Mouse (Mus musculus): ENCODE measurements around the gene Epb41l5. TPM values are rescaled to one million over a fixed set of nuclear protein-coding genes. Genes with fewer than 3 reads are reported as not detected.

Gene Epb41l5
- polyA plus RNA-seq, 1 experiment from 2014 or later: 49.9 TPM

DNA sequence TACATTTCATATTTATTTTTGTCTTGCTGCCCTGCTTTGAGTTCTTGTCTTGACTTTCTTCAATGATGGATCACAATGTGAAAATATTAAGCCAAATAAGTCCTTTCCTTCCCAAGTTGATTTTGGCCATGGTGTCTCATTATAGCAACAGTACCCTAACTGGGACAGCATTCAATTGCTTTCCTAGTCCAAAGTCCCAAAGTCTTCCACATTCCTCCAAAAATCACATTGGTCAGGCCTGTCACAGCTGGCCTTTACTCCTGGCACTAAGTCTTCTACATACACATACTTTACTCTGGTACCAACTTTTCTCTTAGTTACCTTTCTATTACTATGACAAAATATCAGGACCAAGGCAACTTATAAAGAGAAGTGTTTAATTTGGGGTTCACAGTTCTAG lies 130.0 kb downstream of the Epb41l5 start:
- Histone ChIP-seq H3K4me2 (no peak overlapping the region), H3K27me3 (ENCODE audit: insufficient read depth, low read length) (no peaks in the 10 kb centered on the region), H3K9me3 (ENCODE audit: low read depth, low read length) (no peaks in the 10 kb centered on the region), H3K36me3 (ENCODE audit: insufficient read depth) (no peaks in the 10 kb centered on the region), H3K4me3 (ENCODE audit: low read depth, low read length) (no peak overlapping the region), H3K9ac (no peak overlapping the region), H3K4me1 (ENCODE audit: insufficient read depth) (peaks cover 10% of the 10 kb centered on the region; the same call in 1 of the 2 replicates), H3K27ac (ENCODE audit: low read depth) (no peak overlapping the region)
- no peak for DNase-seq
- no peak for ATAC-seq (ENCODE audit: insufficient read depth)
- no peak for TF ChIP-seq CTCF (IDR thresholded peaks at IDR 0.05; ENCODE audit: low read depth)

DNA sequence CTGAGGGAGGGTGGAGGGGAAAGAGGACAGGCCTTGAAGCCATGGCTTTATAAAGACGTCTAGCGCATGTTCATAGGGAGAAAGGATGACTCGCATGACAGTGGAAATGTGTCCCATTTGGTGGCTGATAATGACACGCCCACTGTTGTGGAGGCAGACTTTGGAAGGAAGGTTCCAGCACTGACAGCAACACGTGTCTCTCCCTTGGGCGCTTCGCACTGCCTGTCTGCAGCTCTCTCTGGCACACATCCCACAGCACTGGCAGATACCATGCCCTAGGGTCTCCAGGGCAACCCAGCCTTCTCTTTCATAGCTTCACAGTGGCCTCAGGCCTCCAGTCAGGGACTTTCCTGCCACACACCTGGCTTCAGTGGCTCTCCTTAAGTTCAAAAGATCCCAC lies 130.7 kb downstream of the Epb41l5 start:
- Histone ChIP-seq H3K27me3 (ENCODE audit: insufficient read depth, low read length) (no peaks in the 10 kb centered on the region), H3K27ac (ENCODE audit: low read depth) (peak overlapping the region; percentile 18; the same call in 1 of the 2 replicates), H3K4me2 (no peak overlapping the region), H3K9me3 (ENCODE audit: low read depth, low read length) (no peaks in the 10 kb centered on the region), H3K4me1 (ENCODE audit: insufficient read depth) (peaks cover 10% of the 10 kb centered on the region; the same call in 1 of the 2 replicates), H3K4me3 (ENCODE audit: low read depth, low read length) (no peak overlapping the region), H3K36me3 (ENCODE audit: insufficient read depth) (no peaks in the 10 kb centered on the region), H3K9ac (no peak overlapping the region)
- DNase-seq (no peak), ATAC-seq (ENCODE audit: insufficient read depth) (no peak)
- 57% methylated on average over 7 of the region's 7 CpGs for WGBS
- no peak for TF ChIP-seq CTCF (IDR thresholded peaks at IDR 0.05; ENCODE audit: low read depth)

DNA sequence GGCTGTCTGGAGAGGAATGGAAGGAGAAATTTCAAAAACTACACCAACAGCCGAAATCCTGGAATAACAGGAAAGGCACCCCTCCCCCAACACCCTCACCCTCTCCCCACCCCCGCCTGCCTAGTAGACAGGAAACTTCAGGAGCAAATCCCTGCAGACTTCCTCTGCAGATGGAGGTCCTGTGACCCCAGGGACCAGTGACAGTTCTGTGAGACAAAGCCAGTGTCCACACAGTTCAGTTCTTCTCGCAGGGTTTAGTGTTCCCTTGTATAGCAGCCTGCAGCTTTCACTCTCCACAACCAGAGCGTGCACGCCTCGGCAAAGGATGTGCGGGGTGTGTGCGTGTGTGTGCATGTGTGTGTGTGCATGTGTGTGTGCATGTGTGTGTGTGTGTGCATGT lies 137.9 kb downstream of the Epb41l5 start:
- peak overlapping the region; percentile 77 for H3K27ac ChIP-seq (ENCODE audit: low read depth)
- no peak for TF ChIP-seq CTCF (IDR thresholded peaks at IDR 0.05; ENCODE audit: low read depth)
- H3K4me3 ChIP-seq (ENCODE audit: low read depth, low read length): no peak overlapping the region
- ATAC-seq (ENCODE audit: insufficient read depth) (peak; percentile 36; the same call in 1 of the 2 replicates), DNase-seq (peak; percentile 58)
- no peaks in the 10 kb centered on the region for H3K9me3 ChIP-seq (ENCODE audit: low read depth, low read length)
- no peaks in the 10 kb centered on the region for H3K27me3 ChIP-seq (ENCODE audit: insufficient read depth, low read length)
- 56% methylated on average over 8 of the region's 8 CpGs for WGBS
- no peak overlapping the region for H3K9ac ChIP-seq
- no peaks in the 10 kb centered on the region for H3K36me3 ChIP-seq (ENCODE audit: insufficient read depth)
- H3K4me2 ChIP-seq: no peak overlapping the region
- H3K4me1 ChIP-seq (ENCODE audit: insufficient read depth): peaks cover 9% of the 10 kb centered on the region; the same call in 1 of the 2 replicates

DNA sequence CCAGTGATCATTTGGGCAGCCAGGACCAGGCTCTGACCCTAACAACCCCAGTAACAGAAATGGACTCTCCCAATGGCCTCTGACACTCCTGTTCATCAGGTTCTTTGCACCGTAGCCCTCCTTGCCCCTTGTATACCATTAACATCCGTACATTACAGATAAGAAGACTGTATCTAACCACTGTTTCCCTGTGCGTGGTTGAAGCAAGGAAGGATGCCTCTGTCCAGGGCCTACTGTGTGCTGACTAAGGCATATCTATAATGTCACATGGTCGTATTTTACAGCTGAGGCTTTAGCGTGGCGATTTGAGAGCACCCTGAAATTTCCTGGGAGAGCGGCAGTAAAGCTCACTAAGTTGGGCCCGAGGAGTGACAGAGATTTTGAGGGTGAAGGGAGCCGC lies 138.4 kb downstream of the Epb41l5 start:
- ATAC-seq (ENCODE audit: insufficient read depth): no peak
- no peak for TF ChIP-seq CTCF (IDR thresholded peaks at IDR 0.05; ENCODE audit: low read depth)
- no peaks in the 10 kb centered on the region for H3K36me3 ChIP-seq (ENCODE audit: insufficient read depth)
- no peak for DNase-seq
- no peak overlapping the region for H3K4me2 ChIP-seq
- 51% methylated on average over 9 of the region's 9 CpGs for WGBS
- no peak overlapping the region for H3K4me3 ChIP-seq (ENCODE audit: low read depth, low read length)
- no peaks in the 10 kb centered on the region for H3K27me3 ChIP-seq (ENCODE audit: insufficient read depth, low read length)
- no peak overlapping the region for H3K9ac ChIP-seq
- peaks cover 14% of the 10 kb centered on the region for H3K4me1 ChIP-seq (ENCODE audit: insufficient read depth)
- no peaks in the 10 kb centered on the region for H3K9me3 ChIP-seq (ENCODE audit: low read depth, low read length)
- peak overlapping the region; percentile 77; the same call in 1 of the 2 replicates for H3K27ac ChIP-seq (ENCODE audit: low read depth)

DNA sequence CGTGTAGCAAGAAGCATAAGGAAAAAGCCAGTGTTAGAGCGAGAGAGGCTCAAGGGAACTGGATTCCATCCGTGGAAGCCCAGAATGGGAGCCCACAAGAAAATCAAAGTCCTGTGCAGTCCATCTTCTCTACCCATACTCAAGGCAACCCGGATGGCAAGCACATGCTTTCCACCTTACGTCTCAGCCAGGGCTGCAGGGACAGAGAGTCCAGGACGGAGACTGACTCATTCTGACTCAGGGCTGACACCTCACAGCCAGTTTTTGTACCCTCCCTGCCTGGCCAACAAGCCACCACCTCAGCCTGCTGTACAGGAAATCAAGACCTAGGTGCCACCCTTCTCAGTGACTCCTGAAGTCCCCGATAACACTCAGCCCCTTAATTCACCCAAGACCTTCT lies 139.3 kb downstream of the Epb41l5 start:
- WGBS: 83% methylated on average over 7 of the region's 7 CpGs
- Histone ChIP-seq H3K36me3 (ENCODE audit: insufficient read depth) (no peaks in the 10 kb centered on the region), H3K4me2 (no peak overlapping the region), H3K27me3 (ENCODE audit: insufficient read depth, low read length) (no peaks in the 10 kb centered on the region), H3K4me1 (ENCODE audit: insufficient read depth) (peaks cover 18% of the 10 kb centered on the region), H3K9me3 (ENCODE audit: low read depth, low read length) (no peaks in the 10 kb centered on the region), H3K4me3 (ENCODE audit: low read depth, low read length) (no peak overlapping the region), H3K27ac (ENCODE audit: low read depth) (no peak overlapping the region), H3K9ac (no peak overlapping the region)
- DNase-seq: no peak
- TF ChIP-seq CTCF (IDR thresholded peaks at IDR 0.05; ENCODE audit: low read depth): no peak
- ATAC-seq (ENCODE audit: insufficient read depth): no peak

DNA sequence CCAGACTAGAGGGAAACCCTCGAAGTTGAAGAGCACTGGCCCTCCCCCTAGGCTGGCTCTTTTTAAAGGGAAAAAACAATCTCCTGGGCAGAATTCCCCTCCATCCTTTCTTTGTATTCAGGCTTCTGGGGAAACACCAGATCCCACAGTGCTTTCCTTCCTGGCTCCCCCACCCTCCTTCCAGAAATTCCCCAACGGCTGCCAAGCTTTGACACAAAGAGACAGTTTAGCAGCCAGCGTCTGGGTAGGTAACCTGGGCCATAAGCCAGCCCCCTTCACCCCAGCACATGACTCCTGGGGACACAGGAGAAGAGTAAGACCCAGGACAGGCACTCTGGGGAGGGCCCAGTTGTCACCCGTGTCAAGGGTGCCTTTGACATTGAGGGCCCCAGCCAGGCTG lies 140.3 kb downstream of the Epb41l5 start:
- peak; percentile 71 for DNase-seq
- no peak for ATAC-seq (ENCODE audit: insufficient read depth)
- no peaks in the 10 kb centered on the region for H3K27me3 ChIP-seq (ENCODE audit: insufficient read depth, low read length)
- H3K36me3 ChIP-seq (ENCODE audit: insufficient read depth): no peaks in the 10 kb centered on the region
- 24% methylated on average over 4 of the region's 4 CpGs for WGBS
- no peaks in the 10 kb centered on the region for H3K9me3 ChIP-seq (ENCODE audit: low read depth, low read length)
- H3K4me3 ChIP-seq (ENCODE audit: low read depth, low read length): no peak overlapping the region
- peaks cover 18% of the 10 kb centered on the region for H3K4me1 ChIP-seq (ENCODE audit: insufficient read depth)
- H3K27ac ChIP-seq (ENCODE audit: low read depth): peak overlapping the region; percentile 79
- no peak for TF ChIP-seq CTCF (IDR thresholded peaks at IDR 0.05; ENCODE audit: low read depth)
- no peak overlapping the region for H3K4me2 ChIP-seq
- no peak overlapping the region for H3K9ac ChIP-seq

DNA sequence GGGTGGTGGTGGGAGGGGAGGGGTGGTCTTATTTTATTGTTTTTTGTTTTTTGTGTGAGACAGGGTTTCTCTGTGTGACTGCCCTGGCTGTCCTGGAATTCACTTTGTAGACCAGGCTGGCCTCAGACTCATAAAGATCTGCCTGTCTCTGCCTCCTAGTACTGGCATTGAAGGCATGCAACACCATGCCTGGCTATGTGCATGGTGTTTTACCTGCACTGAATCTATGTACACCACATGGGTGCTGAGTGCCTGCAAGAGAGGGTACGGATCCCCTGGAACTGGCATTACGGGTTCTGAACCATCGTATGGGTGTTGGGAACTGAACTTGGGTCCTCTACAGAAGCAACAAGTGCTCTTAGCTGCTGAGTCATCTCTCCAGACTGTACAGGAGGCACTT lies 142.8 kb downstream of the Epb41l5 start:
- WGBS: 70% methylated on average over 3 of the region's 3 CpGs
- no peaks in the 10 kb centered on the region for H3K9me3 ChIP-seq (ENCODE audit: low read depth, low read length)

More for the DNA sequence above, 142.8 kb downstream of the Epb41l5 start:
- Histone ChIP-seq H3K4me3 (ENCODE audit: low read depth, low read length) (no peak overlapping the region), H3K9ac (no peak overlapping the region), H3K4me2 (no peak overlapping the region), H3K27me3 (ENCODE audit: insufficient read depth, low read length) (no peaks in the 10 kb centered on the region), H3K36me3 (ENCODE audit: insufficient read depth) (peaks cover 7% of the 10 kb centered on the region), H3K4me1 (ENCODE audit: insufficient read depth) (peaks cover 18% of the 10 kb centered on the region), H3K27ac (ENCODE audit: low read depth) (no peak overlapping the region)
- DNase-seq: no peak
- TF ChIP-seq CTCF (IDR thresholded peaks at IDR 0.05; ENCODE audit: low read depth): no peak
- no peak for ATAC-seq (ENCODE audit: insufficient read depth)
